Mouse (Mus musculus): Measurements from ENCODE around the gene Zyx.

The Zyx gene

DNA sequence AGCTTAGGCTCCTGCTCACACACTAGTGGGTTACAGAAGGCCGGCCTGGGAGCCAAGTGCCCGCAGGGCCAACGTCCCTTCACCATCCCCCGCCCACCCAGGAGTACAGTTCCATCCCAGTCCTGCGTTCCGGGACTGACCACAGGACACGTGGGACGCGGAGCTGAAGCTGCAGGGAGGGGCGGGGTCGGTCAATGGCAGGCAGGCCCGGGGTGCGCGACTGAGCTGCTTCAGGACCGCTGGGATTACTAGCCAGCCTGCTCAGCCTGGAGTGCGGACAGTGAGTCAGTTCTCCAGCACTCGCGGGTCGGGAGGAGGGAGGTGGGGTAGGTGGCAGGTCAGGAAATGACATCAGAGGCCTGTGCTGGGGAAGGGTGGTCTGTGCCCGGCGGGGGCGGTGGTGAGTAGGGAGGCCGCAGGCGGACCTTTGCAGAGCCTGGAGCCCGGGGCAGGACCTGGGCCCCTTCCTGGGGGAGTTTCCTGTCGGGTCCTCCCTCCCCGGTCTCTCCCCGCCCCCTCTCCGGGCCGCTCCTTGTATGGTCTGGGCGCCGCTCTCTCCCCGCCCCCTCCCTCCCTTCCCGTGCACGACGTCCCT, at the start of gene Zyx:
TSS of gene Zyx (plus strand) at position 205 of the 595 bp plus-strand sequence.
- DNase-seq (ENCODE audit: low read depth, low spot score) = peak; percentile 92

DNA sequence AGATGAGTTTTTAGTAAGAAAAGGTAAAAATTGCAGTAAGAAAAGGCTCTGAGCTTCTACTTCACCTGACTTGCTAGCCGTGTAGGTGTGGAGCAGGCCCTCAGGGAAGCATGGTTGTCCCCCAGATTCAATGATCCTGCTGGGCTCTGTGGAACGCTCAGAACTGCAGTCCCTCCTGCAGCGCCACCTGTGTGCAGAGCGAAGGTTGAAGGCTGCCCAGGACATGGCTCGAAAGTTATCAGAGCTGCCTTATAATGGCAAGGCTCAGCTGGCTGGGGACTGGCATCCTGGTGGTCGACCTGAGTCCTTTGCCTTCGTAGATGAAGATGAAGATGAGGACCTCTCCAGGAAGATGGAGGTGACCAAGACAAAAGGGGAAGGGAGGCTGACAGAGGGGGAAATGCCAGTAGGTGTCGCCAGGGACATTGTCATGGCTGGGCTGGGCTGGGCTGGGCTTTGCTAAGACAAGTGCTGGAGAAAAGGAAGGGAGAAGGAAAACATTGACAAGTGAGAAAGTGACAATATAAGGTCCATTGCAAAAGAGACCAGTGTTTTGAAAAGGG, 39.5 kb upstream of the Zyx start:
- DNase-seq (ENCODE audit: low read depth, low spot score) = no peak

GRCm38 (mm10) chr6:42310427-42311053, 38.9 kb upstream of the Zyx start:
- DNase-seq (ENCODE audit: low read depth, low spot score) = no peak

DNA sequence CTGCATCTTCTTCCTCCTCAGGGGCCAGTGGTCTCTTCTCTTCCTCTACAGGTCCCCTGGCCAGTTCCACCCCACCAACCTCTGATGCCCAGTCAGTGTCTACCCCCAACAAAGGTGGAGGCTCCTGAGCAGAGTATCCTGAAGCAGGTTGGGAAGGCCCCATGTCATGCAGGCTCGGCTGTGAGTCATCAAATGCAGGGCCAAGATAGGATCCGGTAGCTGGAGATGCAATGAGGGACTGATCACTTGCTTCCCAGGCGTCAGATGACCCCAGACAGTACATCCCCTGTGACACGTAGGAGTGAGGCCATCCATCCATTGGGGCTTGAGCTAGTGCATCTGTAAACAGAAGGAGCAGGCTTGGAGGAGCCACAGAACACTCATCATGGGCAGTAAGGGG, 31.1 kb upstream of the Zyx start:
- DNase-seq (ENCODE audit: low read depth, low spot score) = no peak

DNA sequence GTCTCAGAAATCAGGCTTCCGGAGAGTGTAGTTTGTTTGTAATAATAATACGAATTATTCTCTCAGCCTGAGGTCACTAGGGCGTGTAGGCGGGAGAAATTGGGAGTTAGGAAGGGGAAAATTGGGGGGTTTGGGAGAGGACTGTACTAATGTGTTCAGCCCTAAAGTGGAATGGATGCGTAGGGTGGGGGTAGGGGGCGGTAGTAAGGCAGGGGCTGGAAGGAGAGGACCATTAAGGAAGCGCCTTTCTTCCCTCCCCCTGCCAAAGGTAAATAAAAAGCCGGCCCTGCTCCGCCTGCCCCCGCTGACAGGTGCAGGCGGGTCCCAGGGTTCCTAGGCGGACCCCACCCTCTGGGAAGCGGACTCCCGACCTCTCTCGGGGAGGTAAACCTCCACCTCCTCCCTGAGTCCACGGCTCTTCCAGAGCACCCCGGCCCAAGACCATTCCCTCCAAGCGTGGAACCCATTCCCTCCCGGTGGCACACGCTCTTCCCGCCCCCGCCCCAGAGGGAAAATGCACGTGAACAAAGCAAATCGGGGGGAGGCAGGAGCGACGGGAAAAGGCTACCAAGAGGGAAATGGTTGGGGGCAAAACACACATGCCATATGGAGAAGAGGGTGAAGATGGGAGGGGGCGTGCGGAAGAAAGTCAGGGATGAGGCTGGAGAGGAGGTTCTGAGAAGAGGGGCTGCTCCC, 25.9 kb upstream of the Zyx start:
- peak; percentile 32 for DNase-seq (ENCODE audit: low read depth, low spot score)

GRCm38 (mm10) chr6:42324067-42324481, 25.4 kb upstream of the Zyx start:
- no peak for DNase-seq (ENCODE audit: low read depth, low spot score)

DNA sequence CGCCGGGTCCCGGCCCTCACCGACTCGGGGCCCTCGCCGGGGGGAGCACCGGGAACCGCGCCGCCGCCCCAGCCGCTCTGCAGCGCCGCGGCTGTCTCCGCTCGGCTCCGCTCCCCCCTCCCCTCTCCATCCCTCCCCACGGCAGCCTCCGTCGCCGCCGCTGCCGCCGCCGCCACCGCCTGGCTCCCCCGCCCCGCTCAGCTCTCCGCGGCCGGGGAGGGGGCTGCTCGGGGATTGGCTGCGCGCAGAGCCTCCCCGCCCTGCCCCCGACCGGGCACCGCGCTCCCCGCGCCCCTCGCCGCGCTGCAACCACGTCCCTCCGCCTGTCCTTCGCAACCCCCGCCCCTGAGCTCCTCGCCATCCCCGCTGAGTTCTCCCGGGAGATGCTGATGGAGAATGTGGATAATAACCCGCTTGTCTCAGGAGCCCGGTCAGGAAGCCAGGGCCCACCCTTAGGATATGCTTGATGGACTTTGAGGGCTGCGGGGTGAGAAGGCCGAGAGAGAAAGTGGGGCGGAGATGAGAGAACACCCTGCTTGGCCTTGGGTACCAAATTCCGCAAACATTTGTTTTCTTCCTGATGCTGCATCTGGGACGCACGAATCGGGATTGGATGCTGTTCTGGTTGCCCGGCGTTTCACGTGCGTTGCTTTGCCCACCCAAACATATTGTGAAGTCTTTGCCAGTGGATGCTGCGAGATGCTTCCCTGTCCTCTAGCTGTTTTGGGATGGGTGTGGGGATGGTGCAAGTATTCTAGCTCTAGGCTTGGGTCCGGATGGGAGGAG, 24.8 kb upstream of the Zyx start, which contains the start of gene Fam131b:
TSS of gene Fam131b (minus strand) at position 162 of the 786 bp plus-strand sequence.
- DNase-seq (ENCODE audit: low read depth, low spot score) = peak; percentile 39

GRCm38 (mm10) chr6:42325268-42325609, 24.2 kb upstream of the Zyx start:
- peak; percentile 67 for DNase-seq (ENCODE audit: low read depth, low spot score)

- DNase-seq (ENCODE audit: low read depth, low spot score) = no peak
These were observed 22.9 kb upstream of the Zyx start for GRCm38 (mm10) chr6:42326509-42326908.

DNA sequence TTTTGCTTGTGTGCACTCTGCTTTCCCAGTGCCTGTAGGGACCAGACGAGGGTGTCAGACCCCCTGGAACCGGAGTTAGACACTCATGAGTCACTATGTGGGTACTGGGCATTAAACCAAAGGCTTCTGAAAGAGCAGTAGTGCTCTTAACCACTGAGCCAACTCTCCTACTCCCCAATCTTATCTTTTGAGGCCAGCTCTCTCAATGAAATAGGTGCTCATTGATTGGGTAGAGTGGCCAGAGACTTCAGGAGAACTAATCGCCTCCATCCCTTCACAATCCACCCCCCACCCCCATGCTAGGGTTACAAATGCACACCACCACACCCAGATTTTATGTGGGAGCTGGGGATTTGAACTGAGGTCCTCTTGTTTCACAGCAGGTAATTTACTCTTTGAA, 20.7 kb upstream of the Zyx start:
- no peak for DNase-seq (ENCODE audit: low read depth, low spot score)

DNA sequence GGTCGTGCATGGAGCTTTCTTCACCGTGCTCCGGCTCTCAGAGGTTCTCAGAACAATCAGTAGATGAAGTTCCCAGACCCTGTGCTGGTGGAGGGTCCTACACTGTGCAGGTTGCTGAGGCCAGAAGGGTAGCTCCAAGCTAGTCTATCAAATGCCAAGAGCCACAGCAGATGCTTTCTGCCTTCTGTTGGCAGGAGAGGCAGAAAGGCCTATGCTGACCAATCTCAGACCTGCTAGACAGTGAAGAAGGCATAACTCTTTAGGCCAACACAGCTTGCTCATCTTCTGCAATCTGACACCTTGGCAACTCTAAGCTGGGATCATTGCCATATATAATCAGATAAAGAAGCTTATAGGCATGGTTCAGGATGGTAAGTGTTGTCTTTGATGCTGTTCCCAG, 19.2 kb upstream of the Zyx start:
- no peak for DNase-seq (ENCODE audit: low read depth, low spot score)

DNA sequence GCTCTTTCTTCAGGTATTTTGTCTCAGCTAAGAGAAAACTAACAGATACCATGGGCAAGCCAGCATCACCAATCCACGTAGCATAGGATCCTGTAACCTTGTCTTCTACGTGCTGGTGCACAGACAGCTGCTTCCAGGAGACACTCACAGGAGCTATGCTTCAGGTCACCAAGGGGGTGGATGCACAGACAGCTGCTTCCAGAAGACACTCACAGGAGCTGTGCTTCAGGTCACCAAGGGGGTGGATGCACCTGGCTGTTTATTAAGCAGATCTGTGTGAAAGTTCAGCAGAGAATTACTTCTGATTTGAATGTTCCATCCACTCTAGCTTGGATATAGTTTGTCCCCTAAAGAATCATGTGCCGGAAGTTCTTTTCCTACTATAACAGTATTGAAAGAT, 18.5 kb upstream of the Zyx start:
- no peak for DNase-seq (ENCODE audit: low read depth, low spot score)

DNA sequence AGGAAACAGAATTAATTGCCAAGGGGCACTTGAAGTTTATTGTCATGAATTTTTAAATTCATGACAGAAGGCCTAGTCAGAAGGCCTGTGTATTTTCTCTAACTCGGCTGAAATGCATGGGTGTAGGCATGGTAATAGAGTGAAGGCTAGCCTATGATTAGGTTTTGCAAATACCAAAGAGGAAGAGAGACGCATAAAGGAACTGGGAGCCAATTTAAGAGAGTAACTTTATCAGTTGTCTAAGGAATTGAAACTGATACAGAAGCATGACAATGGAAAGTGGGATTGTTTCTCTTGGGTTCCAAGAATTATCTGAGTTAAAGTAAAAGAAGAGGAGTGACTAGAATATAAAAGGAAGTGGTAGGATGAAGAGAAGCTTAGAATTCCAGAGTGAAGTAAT, 10.2 kb upstream of the Zyx start:
- no peak for DNase-seq (ENCODE audit: low read depth, low spot score)

DNA sequence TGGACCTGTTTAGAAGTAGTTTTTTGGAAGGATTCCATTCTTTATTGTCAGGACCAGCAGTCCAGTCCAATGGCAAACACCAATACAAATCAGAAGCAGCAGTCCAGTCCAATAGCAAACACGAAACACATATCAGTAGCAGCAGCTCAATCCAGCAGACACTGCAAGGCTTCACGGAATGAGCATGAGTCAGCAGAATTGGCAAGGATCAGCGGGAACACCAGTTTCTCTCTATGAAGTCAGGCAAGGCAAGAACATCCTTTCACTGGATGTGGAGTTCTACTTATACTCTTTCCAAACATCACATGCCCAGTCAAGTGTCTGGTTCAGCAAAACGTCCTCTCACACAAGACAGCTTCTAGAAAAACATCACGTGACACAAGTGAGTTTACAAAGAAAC, 9.4 kb upstream of the Zyx start:
- peak; percentile 47 for DNase-seq (ENCODE audit: low read depth, low spot score)

DNA sequence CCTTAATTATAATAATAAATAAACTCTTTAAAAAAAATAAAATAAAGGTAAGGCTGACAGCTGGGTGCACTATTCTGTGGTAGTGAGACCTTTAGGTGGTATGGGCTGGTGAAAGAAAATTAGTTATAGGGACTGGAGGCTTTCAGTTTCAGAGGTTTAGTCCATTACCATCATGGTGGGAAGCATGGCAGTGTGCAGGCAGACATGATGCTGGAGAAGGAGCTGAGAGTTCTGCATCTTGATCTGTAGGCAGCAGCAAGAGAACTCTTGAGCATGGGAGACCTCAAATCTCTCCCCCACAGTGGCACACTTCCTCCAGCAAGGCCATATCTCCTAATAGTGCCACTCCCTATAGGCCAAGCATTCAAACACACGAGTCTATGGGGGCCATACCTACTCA, 7.3 kb upstream of the Zyx start:
- DNase-seq (ENCODE audit: low read depth, low spot score) = no peak

DNA sequence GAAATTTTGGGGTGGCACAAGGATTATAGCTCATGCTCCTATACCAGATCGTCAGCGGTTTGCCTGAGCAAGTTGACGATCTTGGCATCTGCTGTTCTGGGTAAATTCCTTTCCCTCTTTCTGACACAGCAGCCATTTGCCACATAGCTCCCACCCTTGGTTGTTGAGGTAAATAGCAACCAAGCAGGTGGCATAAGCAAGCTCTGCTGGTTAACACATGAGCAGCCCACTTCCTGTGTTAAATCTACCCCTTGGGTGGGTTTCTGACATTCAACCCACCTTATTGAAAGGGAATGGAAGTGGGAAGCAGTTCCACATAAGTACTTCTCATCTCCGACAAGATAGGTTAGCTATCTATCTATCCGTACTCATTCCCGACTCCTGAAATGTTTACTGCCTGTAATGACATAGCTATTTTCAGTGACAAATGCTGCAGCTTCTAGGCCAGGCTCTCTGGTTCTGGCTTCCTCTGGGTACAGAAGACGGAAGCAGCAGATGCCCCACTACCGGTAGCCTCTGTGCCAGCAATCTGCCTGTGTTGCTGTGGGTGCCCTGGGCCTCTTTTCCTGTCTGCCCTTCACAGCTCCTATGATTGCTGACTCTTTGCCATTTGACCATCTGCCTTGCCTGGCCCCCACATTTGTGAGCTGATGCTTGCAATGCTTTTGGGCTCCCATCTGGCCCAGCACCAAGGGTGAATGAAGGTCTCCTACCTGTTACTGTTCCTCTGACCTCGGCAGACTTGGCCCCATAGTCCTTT, 5.9 kb upstream of the Zyx start:
- no peak for DNase-seq (ENCODE audit: low read depth, low spot score)

- DNase-seq (ENCODE audit: low read depth, low spot score) = no peak
These were observed 5.2 kb upstream of the Zyx start for GRCm38 (mm10) chr6:42344255-42344654.

DNA sequence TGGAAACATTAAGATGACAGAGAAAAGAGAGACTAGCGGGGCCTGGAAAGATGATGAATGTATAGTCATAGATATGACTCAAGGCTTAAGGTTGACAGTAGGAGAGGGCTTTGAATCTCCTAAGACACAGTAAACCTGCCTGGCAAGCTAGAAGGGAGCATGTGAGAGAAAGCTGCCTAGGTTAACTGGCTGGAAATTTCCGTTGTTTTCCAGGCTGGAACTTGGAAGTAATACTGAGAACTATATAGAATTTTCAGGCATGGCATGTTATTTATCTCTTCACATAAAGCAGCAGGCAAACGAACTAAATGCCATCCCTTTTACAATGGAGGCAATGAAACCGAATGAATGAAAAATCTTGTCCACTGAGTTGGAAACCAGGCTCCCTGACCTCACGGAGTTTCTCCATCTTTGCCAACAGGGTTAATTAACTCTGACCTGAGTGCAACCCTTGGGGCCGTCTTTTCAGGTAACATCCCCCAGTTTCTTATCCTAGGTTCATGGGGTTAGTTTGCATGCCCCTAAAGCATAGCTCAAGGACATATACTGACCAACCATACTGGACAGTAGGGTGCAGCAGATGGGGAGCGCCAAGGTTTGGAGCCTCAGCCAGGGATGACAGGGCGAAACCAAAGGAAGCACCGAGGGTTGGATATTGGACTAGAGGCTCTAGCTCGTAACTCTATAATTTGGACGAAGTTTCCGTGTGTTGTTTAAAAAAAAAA, 987 bp upstream of the Zyx start:
- DNase-seq (ENCODE audit: low read depth, low spot score) = no peak

- DNase-seq (ENCODE audit: low read depth, low spot score) = peak; percentile 74
These were observed 414 bp upstream of the Zyx start for GRCm38 (mm10) chr6:42349006-42349425.

Measured in R1 (cell line).